Mouse (Mus musculus) heart, adult 18-20 months (tissue): ENCODE data around the gene Mageb3. TPM values are rescaled to one million over a fixed set of nuclear protein-coding genes. Genes with fewer than 3 reads are reported as not detected.
"Not testable (repeated sequence)": the region's sequence is repeated elsewhere in the genome, so short reads cannot be mapped to it uniquely, and the experiment has no call there.

Experiments
- DNase-seq, 2 experiments: peaks; one replicate each; pipeline ENCODE4 v3.0.0; 2021 to 2022; ENCODE audit warnings: mixed read lengths in 1 of 2
- long read RNA-seq, 2 experiments: library from polyadenylated mRNA; stranded (forward); transcript quantifications; one replicate each; pipeline ENCODE4 v2.0.0; 2021
- total RNA-seq, 2 experiments: library from RNA; stranded (reverse); gene quantifications; 2 replicates each; pipeline ENCODE4 v1.2.3; 2021

The Mageb3 gene
- total RNA-seq: not detected
- long read RNA-seq, experiment 1: 0 reads
- long read RNA-seq, experiment 2: 0 reads

DNA sequence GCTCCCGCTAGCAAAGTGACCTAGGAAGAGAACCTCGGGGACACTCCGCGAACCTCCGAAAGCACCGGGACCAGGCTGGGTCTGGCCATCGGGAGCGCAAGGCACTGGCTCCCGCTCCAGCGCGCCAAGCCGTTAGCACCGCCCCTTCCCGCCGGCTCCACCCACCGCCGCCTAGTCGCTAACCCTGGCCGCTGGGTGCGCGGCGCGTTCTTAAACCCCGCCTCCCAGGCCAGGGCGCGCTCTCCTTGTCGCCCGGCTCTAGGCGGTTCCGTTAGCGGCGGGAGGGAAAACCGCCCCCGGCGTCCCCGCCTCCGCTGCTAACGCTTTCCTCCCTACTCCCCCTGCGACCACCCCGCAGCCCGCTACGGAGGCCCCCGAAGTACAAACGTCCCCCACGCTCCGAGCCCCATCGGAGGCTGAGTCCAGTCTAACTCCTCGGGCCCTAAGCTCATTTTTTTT, at the start of gene Mageb3, which contains the start of gene Ctdspl2:
TSS of gene Mageb3 (minus strand) at position 328 of the 459 bp plus-strand sequence.
TSS of gene Ctdspl2 (plus strand) at position 237 of the 459 bp plus-strand sequence.
- DNase-seq: peak; percentile 97 to 98

DNA sequence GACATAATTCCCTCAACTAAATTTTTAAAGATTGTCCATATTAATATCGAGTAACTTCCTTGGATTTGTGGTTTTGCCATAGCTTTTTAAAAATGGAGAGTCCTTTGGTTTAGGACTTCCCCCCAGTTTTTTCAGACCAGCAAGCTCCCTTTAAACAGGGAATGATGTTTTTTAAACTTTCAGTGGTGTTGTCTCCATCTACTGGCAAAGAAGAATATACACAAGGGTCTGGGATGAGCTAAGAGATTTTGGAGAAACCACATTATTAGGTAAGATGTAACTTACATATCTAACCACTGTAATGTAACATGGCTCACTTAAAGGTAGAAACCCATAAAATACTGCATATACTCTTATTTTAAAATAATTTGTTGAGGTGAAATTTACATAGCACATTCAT, 39.8 kb upstream of the Mageb3 start:
- no peak for DNase-seq

DNA sequence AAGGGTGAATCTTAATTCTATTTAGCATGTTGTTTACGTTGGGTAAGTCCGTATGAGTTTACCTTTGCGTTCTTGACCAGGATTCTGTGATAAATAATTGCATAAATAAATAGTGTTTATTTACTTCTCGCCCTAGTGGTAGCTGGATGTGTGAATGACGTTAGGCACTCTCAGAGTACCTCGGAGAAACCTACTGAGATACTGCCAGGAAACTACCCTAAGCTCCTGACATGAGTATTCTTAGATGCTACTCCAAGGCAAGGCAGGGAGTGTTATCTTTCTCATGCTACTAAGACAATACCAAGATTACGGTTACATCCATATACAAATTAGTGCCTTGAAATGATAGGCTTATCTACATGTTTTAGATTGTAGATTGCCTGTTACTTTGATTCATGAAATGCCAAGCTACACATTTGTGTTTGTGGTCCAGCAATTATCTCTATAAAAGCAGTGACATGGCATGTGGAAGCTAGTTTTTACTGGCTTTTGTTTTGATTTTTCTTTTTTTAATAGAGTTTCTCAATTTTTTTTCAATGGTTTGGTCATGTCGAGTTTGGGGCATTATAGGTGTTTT, 1.4 kb upstream of the Mageb3 start:
- no peak for DNase-seq

DNA sequence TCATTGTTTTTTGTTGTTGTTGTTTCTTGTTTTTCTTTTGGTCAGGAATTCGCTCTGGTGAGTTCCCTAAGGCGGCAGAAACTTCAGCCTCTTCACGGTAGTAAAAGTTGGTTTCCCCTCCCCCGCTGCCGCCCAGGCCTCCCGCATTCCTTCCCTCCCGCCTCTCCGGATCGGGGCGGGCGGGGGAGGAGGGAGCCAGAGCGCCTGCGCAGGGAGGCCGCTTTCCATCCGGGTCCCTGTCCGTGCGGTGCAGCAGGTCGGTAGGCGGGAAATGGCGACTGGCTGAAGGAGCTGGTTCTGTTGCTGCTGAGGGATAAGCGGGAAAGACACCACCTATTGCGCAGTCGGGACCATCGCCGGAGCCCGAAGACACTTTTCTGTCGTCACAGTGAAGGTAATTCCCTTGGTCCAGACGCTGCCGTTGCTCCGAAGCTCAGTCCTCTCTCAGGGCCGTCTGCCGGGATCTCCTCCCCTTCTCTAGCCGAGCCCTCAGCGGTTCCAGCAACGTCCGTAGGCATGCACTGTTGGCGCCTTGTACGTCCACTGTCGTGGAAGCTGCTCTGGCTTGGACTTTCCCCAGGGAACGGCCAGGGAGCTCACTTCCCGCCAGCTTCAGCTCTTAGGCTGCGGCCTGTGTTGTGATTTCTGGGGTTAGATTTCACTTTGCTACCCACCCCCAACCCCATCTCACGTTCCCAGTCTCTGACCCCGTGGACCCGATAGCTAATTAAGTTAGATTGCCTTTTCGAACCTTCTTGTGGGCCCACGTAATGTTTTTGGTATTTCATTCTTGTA, 529 bp upstream of the Mageb3 start:
- DNase-seq: peak; percentile 96 to 97

DNA sequence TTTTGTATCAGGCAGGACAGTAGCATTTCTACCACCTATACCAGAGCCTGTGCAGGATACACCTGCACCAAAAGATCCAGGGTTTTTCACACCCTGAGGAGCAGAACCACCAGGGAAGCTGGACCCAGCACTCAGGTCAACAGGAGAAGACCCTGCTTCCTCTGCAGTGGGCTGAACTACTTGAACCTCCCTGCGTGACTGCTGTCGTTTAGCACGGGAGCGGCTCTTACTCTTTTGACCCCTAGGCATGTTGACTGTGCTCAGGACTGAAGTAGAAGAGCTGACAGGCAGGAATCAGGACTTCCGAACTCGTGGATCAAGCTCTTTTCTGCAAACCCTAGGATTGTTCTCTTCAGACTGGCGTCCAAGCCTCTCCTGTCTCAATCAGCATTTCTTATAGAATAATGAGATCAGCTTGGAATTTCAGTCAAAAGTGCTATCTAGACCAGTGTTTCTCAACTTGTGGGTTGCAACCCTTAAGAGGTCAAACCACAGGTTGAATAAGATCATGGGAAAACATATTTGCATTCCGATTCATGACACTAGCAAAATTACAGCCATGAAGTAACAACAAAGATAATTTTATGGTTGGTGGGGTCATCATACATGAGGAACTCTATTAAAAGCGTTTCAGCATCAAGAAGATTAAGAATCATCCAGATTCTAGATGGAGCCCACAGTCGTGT, 778 bp downstream of the Mageb3 start:
- DNase-seq: peak in 1 of 2 experiments; percentile 12

DNA sequence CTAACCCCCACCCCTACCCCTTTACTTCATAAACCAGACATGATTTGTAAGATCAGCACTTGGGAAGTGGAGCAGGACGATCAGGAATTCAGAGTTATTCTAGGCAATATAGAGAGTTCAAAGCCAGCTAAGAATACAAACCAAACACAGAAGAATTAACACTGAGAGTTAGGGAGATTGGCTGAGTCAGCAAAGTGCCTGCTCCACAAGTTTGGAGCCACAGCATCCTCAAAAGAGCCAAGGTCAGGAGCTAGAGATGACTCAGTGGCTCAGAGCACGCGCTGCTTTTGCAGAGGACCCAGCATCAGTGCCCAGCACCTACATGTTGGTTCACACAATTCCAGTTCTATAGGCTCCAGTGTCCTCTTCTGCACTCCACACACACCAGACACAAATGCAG, 12.5 kb downstream of the Mageb3 start:
- DNase-seq: no peak

DNA sequence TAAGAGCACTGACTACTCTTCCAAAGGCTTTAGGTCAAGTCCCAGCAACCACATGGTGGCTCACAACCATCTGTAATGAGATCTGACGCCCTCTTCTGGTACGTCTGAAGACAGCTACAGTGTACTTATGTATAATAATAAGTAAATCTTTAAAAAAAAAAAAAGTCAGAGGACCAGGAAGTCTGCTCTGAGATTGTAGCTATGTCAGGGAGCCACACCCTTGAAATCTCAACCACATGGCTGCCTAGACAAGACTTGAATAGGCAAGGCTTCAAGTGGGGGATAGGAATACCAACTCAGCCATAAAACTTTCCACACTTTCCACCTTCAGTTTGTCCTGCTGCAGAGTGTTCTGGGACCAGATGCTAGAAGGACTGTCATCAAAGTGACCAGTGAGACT, 18.3 kb downstream of the Mageb3 start:
- DNase-seq: not testable (repeated sequence)

DNA sequence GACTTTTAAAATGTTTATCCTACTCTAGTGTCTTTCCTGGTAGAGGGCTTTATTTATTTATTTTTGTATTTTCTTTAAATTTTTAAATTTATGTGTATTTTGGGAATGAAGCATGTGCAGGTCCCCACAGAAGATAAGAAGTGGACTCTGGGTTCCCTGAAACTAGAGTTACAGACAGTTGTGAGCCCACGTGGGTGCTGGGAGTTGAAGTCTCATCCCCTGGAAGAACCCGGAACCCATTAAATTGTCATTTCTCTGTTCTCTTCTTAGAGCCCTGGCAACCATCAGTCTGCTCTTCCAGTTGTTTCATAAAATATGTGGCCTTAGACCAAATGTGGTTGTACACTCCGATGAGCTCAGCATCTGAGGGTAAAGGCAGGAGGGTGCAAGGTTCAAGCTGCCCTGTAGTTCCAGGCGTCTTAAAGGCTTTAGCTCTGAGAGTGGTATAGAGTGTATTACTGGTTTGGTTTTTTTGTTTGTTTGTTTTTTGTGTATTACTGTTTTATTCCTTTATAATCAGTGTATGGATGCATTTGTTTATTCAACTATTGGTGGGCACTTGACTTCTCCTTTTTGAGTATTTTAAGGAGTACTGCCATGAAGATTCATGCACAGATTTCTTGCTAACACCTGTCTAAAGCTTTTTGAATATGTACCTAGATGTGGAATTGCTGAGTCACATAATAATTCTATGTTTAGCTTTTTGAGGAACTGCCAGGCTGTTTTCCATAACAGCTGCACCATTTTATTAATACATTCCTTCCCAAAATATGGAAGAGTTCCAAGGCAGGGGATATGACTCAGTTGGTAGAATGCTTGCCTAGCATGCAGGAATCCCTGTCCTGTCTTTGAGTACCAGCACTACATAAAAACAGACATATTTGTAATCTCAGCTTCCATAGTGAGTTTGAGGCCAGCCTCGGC, 39.6 kb downstream of the Mageb3 start:
- peak in 1 of 2 experiments; percentile 8 for DNase-seq

DNA sequence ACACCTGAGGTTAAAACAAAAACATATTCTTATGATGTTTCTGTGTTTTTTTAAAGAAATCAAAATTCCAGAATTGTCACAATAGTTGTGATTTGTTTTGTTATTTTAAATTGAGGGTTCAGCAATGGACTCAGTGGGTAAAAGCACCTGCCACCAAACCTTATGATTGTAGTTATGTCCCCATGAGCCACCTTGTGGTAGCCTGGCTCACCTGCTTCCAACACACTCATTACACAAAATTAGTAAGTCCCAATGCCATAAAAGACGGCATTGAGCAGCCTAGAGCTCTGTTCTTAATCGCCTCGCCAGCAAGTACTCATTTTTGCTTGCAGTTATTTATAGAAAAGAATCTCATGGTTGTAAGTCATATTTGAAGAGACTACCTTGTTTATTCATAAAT, 45.9 kb downstream of the Mageb3 start:
- no peak for DNase-seq

Other genes starting within 250 kb of the Mageb3 start
- 100 to 1,000 TPM; 258 to 268 TPM for gene Frmd5, start 149.0 kb downstream of the Mageb3 start, total RNA-seq
- 10 to 100 TPM in 1 of 2 experiments, 1 to 10 TPM in 1; 8.9 to 12.7 TPM for gene Casc4, start 89.1 kb downstream of the Mageb3 start, total RNA-seq
- gene Ctdspl2, start 91 bp downstream of the Mageb3 start, total RNA-seq: 10 to 100 TPM; 11.2 to 13.6 TPM
- 10 to 100 TPM; 22.1 to 22.3 TPM for gene Eif3j1, start 72.5 kb upstream of the Mageb3 start, total RNA-seq
- 10 to 100 TPM; 10.7 to 13.1 TPM for gene Spg11, start 162.3 kb upstream of the Mageb3 start, total RNA-seq
- gene B2m, start 191.6 kb upstream of the Mageb3 start, total RNA-seq: 100 to 1,000 TPM; 297 to 515 TPM
- not detected for gene Trim69, start 204.6 kb upstream of the Mageb3 start, total RNA-seq
- gene Patl2, start 230.1 kb upstream of the Mageb3 start, total RNA-seq: not detected
- gene Terb2, start 230.2 kb upstream of the Mageb3 start, total RNA-seq: not detected